Mouse (Mus musculus) liver, embryonic 14.5 days (tissue): ENCODE measurements around the gene Clip1.

Experiments used
- CTCF ChIP-seq: IDR thresholded peaks from 2 replicates; pipeline ENCODE4 v1.5.1; 2016; ENCODE audit warnings: antibody characterized with exemption, low read depth, control low read depth
- EP300 ChIP-seq: IDR thresholded peaks from 2 replicates; pipeline ENCODE4 v1.6.1; 2016; ENCODE audit warnings: antibody characterized with exemption, low read depth

DNA sequence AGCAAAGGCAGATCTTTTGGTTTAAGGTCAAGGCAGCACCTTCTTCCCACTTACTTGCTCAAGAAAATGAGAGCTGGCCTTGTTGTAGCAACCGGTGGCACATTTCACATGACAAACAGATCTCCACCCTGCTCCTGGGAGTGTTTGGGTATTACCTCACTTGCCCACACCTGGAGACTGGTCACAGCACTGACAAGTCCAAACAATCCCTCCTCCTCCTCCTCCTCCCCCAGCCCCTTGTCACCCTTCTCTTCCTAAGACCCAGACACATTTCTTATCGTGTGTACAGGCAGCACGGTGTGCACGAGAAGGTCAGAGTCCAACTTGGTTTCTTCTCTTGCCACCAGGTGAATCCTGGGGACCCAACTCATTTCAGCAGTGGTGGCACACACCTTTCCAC is 12.5 kb upstream of the Clip1 start:
- TF ChIP-seq CTCF (no peak), EP300 (no peak)
